Mouse (Mus musculus) ovary, adult 10 weeks (tissue): ENCODE data around the gene Pnma3. TPM values are rescaled to one million over a fixed set of nuclear protein-coding genes. Genes with fewer than 3 reads are reported as not detected.

Experiments
- polyA plus RNA-seq: library from polyadenylated mRNA; stranded (reverse); fragments of 350-450 nt; fragmentation: Illumina TruSeq; extraction: RNeasy Lipid Tissue Mini Kit (QIAGEN cat#74804); gene quantifications from one replicate; pipeline ENCODE4 v1.2.3, GENCODE M21; 2014

The Pnma3 gene
- polyA plus RNA-seq = not detected

DNA sequence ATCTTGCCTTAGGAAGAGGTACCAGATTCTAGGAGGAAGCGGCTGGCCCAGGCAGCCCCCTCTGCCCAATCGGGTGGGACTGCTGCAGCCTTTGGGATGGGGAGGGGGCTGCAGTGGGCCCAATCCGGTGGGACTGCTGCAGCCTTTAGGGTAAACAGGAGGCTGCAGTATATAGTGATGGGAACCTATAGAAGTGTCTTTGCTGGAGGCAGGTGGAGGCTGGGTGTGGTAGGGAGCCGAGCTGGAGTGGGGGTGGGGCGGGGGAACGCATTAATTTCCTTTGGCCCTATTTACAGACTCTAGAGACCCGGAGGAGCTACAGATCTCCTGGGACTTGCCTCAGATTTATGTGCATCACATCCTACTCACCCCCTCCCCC, at the start of gene Pnma3:
TSS of gene Pnma3 (plus strand) at position 373 of the 379 bp plus-strand sequence.

GRCm38 (mm10) chrX:73037003-73037402, 27.6 kb upstream of the Pnma3 start, which contains the start of gene Pnma5:
Pnma5 (minus strand) TSS chrX:73037103.

DNA sequence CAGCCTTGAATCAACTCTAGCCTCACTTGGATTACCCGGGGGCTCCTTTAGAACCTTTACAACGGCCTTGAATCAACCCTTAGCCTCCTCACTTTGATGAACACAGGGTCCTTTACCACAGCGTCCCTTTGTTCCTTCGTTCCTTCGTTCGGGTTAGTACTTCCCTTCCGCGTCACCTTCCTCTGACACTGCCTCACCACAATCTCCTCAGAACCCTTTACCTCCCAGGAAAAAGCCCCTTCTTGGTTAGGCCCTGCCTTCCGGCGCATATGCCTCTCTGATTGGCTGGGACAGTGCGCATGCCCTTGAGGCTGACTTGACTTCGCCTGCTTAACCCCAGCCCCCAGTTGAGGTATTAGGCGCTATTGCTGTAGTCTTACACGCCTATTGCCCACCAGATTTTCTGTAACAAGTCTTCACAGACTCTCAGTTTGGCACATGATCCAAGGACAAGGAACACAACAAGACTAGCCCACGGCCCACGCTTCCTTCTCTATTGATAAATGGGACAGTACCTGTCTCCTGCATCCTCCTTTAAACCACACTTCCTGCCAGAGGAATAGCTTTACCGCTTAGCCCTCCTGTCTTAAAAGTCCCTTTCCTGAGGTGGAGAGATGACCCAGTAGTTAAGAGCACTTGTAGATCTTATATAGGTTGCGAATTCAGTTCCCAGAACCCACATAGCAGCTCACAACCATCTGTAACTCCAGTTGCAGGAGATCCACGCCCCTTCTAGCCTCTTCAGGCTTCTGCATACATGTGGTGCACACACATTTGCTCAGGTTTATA, 17.9 kb downstream of the Pnma3 start, which contains the start of gene Xlr4a:
TSS of gene Xlr4a (minus strand) at position 212 of the 789 bp plus-strand sequence.

GRCm38 (mm10) chrX:73096941-73097508, 32.4 kb downstream of the Pnma3 start, which contains the start of gene Xlr3a:
Xlr3a (minus strand) TSS chrX:73097095.

GRCm38 (mm10) chrX:73116747-73117146, 52.2 kb downstream of the Pnma3 start, which contains the start of gene Gm14685:
Gm14685 (plus strand) TSS chrX:73117047.

Other genes starting within 250 kb of the Pnma3 start
- gene Gabrq, start 239.6 kb upstream of the Pnma3 start, polyA plus RNA-seq = 1.6 TPM
- 300 TPM for gene Cetn2, start 146.4 kb upstream of the Pnma3 start, polyA plus RNA-seq
- gene Nsdhl, start 146.2 kb upstream of the Pnma3 start, polyA plus RNA-seq = 47.3 TPM
- 31.2 TPM for gene Zfp185, start 77.4 kb upstream of the Pnma3 start, polyA plus RNA-seq
- gene Pnma5, start 27.7 kb upstream of the Pnma3 start, polyA plus RNA-seq = 0.54 TPM
- gene Xlr4a, start 17.7 kb downstream of the Pnma3 start, polyA plus RNA-seq = 6.4 TPM
- gene Xlr3a, start 32.3 kb downstream of the Pnma3 start, polyA plus RNA-seq = 26.1 TPM
- gene Gm14685, start 52.3 kb downstream of the Pnma3 start, polyA plus RNA-seq = not detected
- 4.0 TPM for gene Xlr5b, start 84.0 kb downstream of the Pnma3 start, polyA plus RNA-seq
- not detected for gene DXBay18, start 84.7 kb downstream of the Pnma3 start, polyA plus RNA-seq
- gene Spin2d, start 112.2 kb downstream of the Pnma3 start, polyA plus RNA-seq = not detected
- 5.8 TPM for gene Xlr3b, start 127.4 kb downstream of the Pnma3 start, polyA plus RNA-seq
- gene Xlr4b, start 149.5 kb downstream of the Pnma3 start, polyA plus RNA-seq = 6.4 TPM
- gene F8a, start 163.5 kb downstream of the Pnma3 start, polyA plus RNA-seq = 7.2 TPM
- gene Xlr4c, start 178.3 kb downstream of the Pnma3 start, polyA plus RNA-seq = 9.4 TPM
- 2.1 TPM for gene Xlr3c, start 200.6 kb downstream of the Pnma3 start, polyA plus RNA-seq
- gene Xlr5a, start 228.2 kb downstream of the Pnma3 start, polyA plus RNA-seq = 0.88 TPM
- gene Xlr5c, start 228.2 kb downstream of the Pnma3 start, polyA plus RNA-seq = 0.83 TPM